Mouse (Mus musculus): ENCODE measurements around the gene Mfsd12. TPM values are rescaled to one million over a fixed set of nuclear protein-coding genes. Genes with fewer than 3 reads are reported as not detected.

The Mfsd12 gene
- total RNA-seq, 1 experiment = 28.7 TPM

GRCm38 (mm10) chr10:81315587-81315986 lies 41.7 kb upstream of the Mfsd12 start:
- no peak for TF ChIP-seq ZNF384 (IDR thresholded peaks at IDR 0.05; ENCODE audit: low read depth, low read length)
- TF ChIP-seq HCFC1 (IDR thresholded peaks at IDR 0.05; ENCODE audit: borderline replicate concordance, insufficient read depth, low read length) = no peak
- no peak for TF ChIP-seq CHD2 (IDR thresholded peaks at IDR 0.05; ENCODE audit: low read depth, low read length)
- no peak for TF ChIP-seq MAFK (IDR thresholded peaks at IDR 0.05; ENCODE audit: insufficient read depth, low read depth, low read length)
- TF ChIP-seq ZC3H11A (IDR thresholded peaks at IDR 0.05; ENCODE audit: borderline replicate concordance, low read depth, low read length) = no peak
- DNase-seq (ENCODE audit: low read depth, low spot score) = no peak
- H3K9ac ChIP-seq (ENCODE audit: insufficient read depth, low read depth, low read length, poor library complexity, severe bottlenecking) = no peak overlapping the region
- no peaks in the 10 kb centered on the region for H3K9me3 ChIP-seq (ENCODE audit: control insufficient read depth, insufficient read depth, low read depth, low read length)
- H3K27ac ChIP-seq (ENCODE audit: insufficient read depth, low read depth, low read length, poor library complexity, severe bottlenecking) = no peak overlapping the region
- H3K4me1 ChIP-seq (ENCODE audit: control insufficient read depth in 2 of 2, insufficient read depth in 2 of 2, low read length in 2 of 2, poor library complexity in 1 of 2) = peaks cover 0 to 15% of the 10 kb centered on the region in 2 experiments; a peak in 2 of 4 replicates
- peaks cover 42% of the 10 kb centered on the region for H3K36me3 ChIP-seq (ENCODE audit: control insufficient read depth, insufficient read depth, low read length, poor library complexity, severe bottlenecking)
- in situ Hi-C loops (cut with MboI; ENCODE audit: low sequenced_read_pairs in 2 of 2, unreplicated experiment in 2 of 2) = no loop called here
- H3K4me3 ChIP-seq (ENCODE audit: insufficient read depth in 1 of 2, low read depth in 1 of 2, low read length in 2 of 2, poor library complexity in 1 of 2, severe bottlenecking in 1 of 2) = no peak overlapping the region

- H3K36me3 ChIP-seq (ENCODE audit: control insufficient read depth, insufficient read depth, low read length, poor library complexity, severe bottlenecking) = peaks cover 38% of the 10 kb centered on the region
- TF ChIP-seq HCFC1 (IDR thresholded peaks at IDR 0.05; ENCODE audit: borderline replicate concordance, insufficient read depth, low read length) (no peak), CHD2 (IDR thresholded peaks at IDR 0.05; ENCODE audit: low read depth, low read length) (no peak), ZC3H11A (IDR thresholded peaks at IDR 0.05; ENCODE audit: borderline replicate concordance, low read depth, low read length) (no peak), MAFK (IDR thresholded peaks at IDR 0.05; ENCODE audit: insufficient read depth, low read depth, low read length) (no peak), ZNF384 (IDR thresholded peaks at IDR 0.05; ENCODE audit: low read depth, low read length) (no peak)
- peak overlapping the region; percentile 21 for H3K9ac ChIP-seq (ENCODE audit: insufficient read depth, low read depth, low read length, poor library complexity, severe bottlenecking)
- peaks cover 0 to 15% of the 10 kb centered on the region in 2 experiments; a peak in 2 of 4 replicates for H3K4me1 ChIP-seq (ENCODE audit: control insufficient read depth in 2 of 2, insufficient read depth in 2 of 2, low read length in 2 of 2, poor library complexity in 1 of 2)
- H3K4me3 ChIP-seq (ENCODE audit: insufficient read depth in 1 of 2, low read depth in 1 of 2, low read length in 2 of 2, poor library complexity in 1 of 2, severe bottlenecking in 1 of 2) = peak overlapping the region; percentile 35 to 60; a peak in 3 of 4 replicates
- in situ Hi-C loops (cut with MboI; ENCODE audit: low sequenced_read_pairs in 2 of 2, unreplicated experiment in 2 of 2) = no loop called here
- peak overlapping the region; percentile 6; the same call in 1 of the 2 replicates for H3K27ac ChIP-seq (ENCODE audit: insufficient read depth, low read depth, low read length, poor library complexity, severe bottlenecking)
- no peaks in the 10 kb centered on the region for H3K9me3 ChIP-seq (ENCODE audit: control insufficient read depth, insufficient read depth, low read depth, low read length)
- no peak for DNase-seq (ENCODE audit: low read depth, low spot score)
Measured at GRCm38 (mm10) chr10:81316338-81317060, 40.8 kb upstream of the Mfsd12 start.

- in situ Hi-C loops (cut with MboI; ENCODE audit: low sequenced_read_pairs in 2 of 2, unreplicated experiment in 2 of 2) = no loop called here
- Histone ChIP-seq H3K27ac (ENCODE audit: insufficient read depth, low read depth, low read length, poor library complexity, severe bottlenecking) (no peak overlapping the region), H3K9me3 (ENCODE audit: control insufficient read depth, insufficient read depth, low read depth, low read length) (no peaks in the 10 kb centered on the region), H3K4me1 (ENCODE audit: control insufficient read depth in 2 of 2, insufficient read depth in 2 of 2, low read length in 2 of 2, poor library complexity in 1 of 2) (peaks cover 0 to 15% of the 10 kb centered on the region in 2 experiments; a peak in 2 of 4 replicates), H3K4me3 (ENCODE audit: insufficient read depth in 1 of 2, low read depth in 1 of 2, low read length in 2 of 2, poor library complexity in 1 of 2, severe bottlenecking in 1 of 2) (peak overlapping the region; percentile 35 to 60), H3K36me3 (ENCODE audit: control insufficient read depth, insufficient read depth, low read length, poor library complexity, severe bottlenecking) (peaks cover 36% of the 10 kb centered on the region), H3K9ac (ENCODE audit: insufficient read depth, low read depth, low read length, poor library complexity, severe bottlenecking) (peak overlapping the region; percentile 42; the same call in 1 of the 2 replicates)
- peak; percentile 83 for DNase-seq (ENCODE audit: low read depth, low spot score)
- TF ChIP-seq HCFC1 (IDR thresholded peaks at IDR 0.05; ENCODE audit: borderline replicate concordance, insufficient read depth, low read length) (no peak), ZC3H11A (IDR thresholded peaks at IDR 0.05; ENCODE audit: borderline replicate concordance, low read depth, low read length) (no peak), CHD2 (IDR thresholded peaks at IDR 0.05; ENCODE audit: low read depth, low read length) (no peak)
Measured at GRCm38 (mm10) chr10:81317273-81317672, 40.0 kb upstream of the Mfsd12 start.

DNA sequence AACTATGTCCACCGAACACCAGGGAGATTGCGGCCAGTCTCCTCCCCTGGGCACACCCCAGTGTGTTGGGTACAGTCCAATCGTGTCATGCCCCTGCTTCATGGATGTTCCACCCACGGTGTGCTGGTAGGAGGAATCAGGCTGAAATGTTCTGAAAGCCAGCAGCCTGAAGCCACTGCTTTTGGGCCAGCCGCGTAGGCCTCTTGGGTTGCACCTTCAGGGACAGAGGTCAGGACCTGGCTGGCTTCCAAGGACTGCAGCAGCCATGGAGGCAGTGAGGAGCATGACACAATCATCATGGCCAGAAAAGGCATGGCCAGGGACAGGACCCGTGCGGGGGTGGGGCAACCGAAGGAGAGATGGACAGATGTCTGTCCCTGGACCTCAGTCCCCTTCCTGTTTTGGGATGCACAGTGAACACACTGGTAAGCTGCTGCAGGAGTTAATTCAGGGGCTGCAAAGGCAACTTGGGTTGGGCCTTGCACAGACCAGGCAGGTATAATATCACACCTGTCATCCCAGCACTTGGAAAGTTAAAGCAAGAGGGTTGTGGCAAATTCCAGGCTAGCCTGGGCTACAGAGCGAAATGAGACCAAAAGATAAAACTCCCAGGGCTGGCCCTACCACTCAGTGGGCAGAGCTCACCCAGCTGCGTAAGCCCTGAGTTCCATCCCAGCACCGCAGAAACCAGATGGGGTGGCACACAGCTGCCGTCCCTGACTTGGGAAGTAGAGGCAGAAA lies 38.5 kb upstream of the Mfsd12 start:
- peaks cover 0 to 22% of the 10 kb centered on the region in 2 experiments; a peak in 2 of 4 replicates for H3K4me1 ChIP-seq (ENCODE audit: control insufficient read depth in 2 of 2, insufficient read depth in 2 of 2, low read length in 2 of 2, poor library complexity in 1 of 2)
- H3K4me3 ChIP-seq (ENCODE audit: insufficient read depth in 1 of 2, low read depth in 1 of 2, low read length in 2 of 2, poor library complexity in 1 of 2, severe bottlenecking in 1 of 2) = no peak overlapping the region
- H3K9me3 ChIP-seq (ENCODE audit: control insufficient read depth, insufficient read depth, low read depth, low read length) = no peaks in the 10 kb centered on the region
- H3K9ac ChIP-seq (ENCODE audit: insufficient read depth, low read depth, low read length, poor library complexity, severe bottlenecking) = peak overlapping the region; percentile 83; the same call in 1 of the 2 replicates
- no peak for TF ChIP-seq CHD2 (IDR thresholded peaks at IDR 0.05; ENCODE audit: low read depth, low read length)
- no peak for TF ChIP-seq ZNF384 (IDR thresholded peaks at IDR 0.05; ENCODE audit: low read depth, low read length)
- no peak for TF ChIP-seq HCFC1 (IDR thresholded peaks at IDR 0.05; ENCODE audit: borderline replicate concordance, insufficient read depth, low read length)
- TF ChIP-seq ZC3H11A (IDR thresholded peaks at IDR 0.05; ENCODE audit: borderline replicate concordance, low read depth, low read length) = no peak
- TF ChIP-seq MAFK (IDR thresholded peaks at IDR 0.05; ENCODE audit: insufficient read depth, low read depth, low read length) = no peak
- H3K27ac ChIP-seq (ENCODE audit: insufficient read depth, low read depth, low read length, poor library complexity, severe bottlenecking) = no peak overlapping the region
- in situ Hi-C loops (cut with MboI; ENCODE audit: low sequenced_read_pairs in 2 of 2, unreplicated experiment in 2 of 2) = no loop called here
- peaks cover 41% of the 10 kb centered on the region for H3K36me3 ChIP-seq (ENCODE audit: control insufficient read depth, insufficient read depth, low read length, poor library complexity, severe bottlenecking)
- no peak for DNase-seq (ENCODE audit: low read depth, low spot score)

All from ES-E14 (cell line).